Mouse (Mus musculus): ENCODE data around the gene Vwa8. TPM values are rescaled to one million over a fixed set of nuclear protein-coding genes. Genes with fewer than 3 reads are reported as not detected.
A peak's percentile ranks its signal among the peaks of the same experiment; 100 is the strongest.

Gene Vwa8
- polyA plus RNA-seq, 1 experiment from 2014 or later = 10.4 TPM

DNA sequence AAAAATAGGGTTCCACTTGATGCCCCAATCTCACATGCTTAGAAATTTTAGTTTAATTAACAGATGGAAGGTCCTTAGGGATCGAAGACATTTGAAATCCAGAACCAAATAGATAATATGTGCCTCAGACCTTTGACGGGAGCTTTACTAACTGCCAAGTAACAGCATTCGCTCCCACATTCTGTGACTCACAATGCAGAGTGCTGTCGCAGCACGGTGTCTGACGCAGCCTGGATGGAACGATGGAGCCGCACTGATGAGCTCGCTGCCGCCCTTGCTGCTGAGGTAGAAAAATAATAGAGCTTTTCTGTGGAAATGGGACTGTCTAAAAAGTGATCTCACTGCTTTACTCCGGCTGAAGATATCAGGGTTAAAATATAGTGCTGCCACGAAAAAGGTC, 248.3 kb downstream of the Vwa8 start:
- H3K4me3 ChIP-seq (replicated peaks) = no peak overlapping the region
- H3K27me3 ChIP-seq = no peaks in the 10 kb centered on the region
- H3K4me2 ChIP-seq (replicated peaks) = no peak overlapping the region
- no peaks in the 10 kb centered on the region for H3K4me1 ChIP-seq
- no peak overlapping the region for H3K27ac ChIP-seq (replicated peaks)
- H3K36me3 ChIP-seq = peaks cover 7% of the 10 kb centered on the region
- no peak for ATAC-seq (ENCODE audit: insufficient number of reproducible peaks, low FRiP score, low TSS enrichment, low read depth)
- H3K9me3 ChIP-seq (replicated peaks) = 0 out of 2 replicates have a peak, but pooled peaks cover 3% of the 10 kb centered on the region
- 92% methylated on average over 12 of the region's 12 CpGs for whole genome bisulfite sequencing
- H3K9ac ChIP-seq = no peak overlapping the region

DNA sequence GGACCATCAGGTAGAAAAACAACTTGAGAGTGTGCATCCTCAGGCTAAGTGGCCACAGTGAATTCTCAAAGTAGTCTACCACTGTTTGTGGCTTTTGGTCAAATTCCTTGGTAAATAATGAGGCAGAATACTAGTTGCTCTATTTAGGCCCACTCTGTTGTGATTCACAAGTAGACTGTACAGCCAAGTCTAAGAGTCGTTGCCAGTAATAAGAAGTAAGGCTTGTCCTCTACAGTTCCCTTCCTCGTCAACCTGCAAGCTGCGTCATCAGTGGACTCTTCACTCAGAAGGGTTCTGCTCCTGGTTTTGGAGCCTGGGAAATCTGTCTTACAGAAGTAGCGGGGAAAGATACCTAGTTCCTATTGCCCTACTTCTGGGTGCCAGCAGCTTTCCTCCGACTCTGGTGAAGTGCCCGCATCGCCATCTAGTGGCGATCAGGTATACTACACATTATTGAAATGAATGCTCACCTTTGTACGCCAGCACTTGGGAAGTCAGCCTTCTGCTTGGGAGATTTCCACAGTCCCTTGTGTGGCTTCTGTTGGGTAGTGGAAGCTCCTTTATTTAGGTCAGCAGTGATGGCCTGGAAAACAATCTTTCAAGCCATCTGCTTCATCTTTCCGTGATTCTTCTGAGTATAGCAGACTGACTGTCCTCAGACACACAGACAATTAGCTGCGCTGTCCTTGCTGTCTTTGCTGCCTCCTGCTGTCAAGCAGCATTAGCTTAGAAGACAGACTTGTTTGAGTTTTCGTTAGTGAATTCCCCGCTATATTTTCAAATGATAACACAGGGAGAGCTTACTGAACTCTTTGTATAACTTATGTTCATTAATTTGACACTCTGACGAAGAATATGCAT, 258.0 kb downstream of the Vwa8 start:
- ATAC-seq (ENCODE audit: insufficient number of reproducible peaks, low FRiP score, low TSS enrichment, low read depth) = peak; percentile 72
- Histone ChIP-seq H3K27me3 (no peaks in the 10 kb centered on the region), H3K9ac (no peak overlapping the region), H3K4me1 (no peaks in the 10 kb centered on the region), H3K4me3 (replicated peaks) (no peak overlapping the region), H3K27ac (replicated peaks) (no peak overlapping the region), H3K9me3 (replicated peaks) (no peaks in the 10 kb centered on the region), H3K4me2 (replicated peaks) (peak overlapping the region; percentile 19; the same call in 1 of the 2 replicates), H3K36me3 (no peaks in the 10 kb centered on the region)
- WGBS = 28% methylated on average over 14 of the region's 14 CpGs

DNA sequence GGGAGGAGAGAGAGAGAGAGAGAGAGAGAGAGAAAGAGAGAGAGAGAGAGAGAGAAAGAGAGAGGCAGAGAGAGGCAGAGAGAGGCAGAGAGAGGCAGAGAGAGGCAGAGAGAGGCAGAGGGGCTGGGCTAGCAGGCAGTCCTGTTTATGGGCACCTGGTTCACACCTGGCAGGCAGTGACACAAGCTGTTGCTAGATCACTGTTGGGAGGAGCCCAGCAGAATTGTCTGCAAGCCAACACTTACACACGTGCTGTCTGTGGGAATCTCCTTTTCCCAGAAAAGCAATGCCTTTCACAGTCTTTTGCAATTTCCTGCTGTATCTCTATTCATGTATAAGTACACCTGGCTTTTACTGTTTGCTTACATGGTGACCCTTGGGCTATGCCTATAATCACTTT, 260.5 kb downstream of the Vwa8 start:
- Histone ChIP-seq H3K36me3 (no peaks in the 10 kb centered on the region), H3K27ac (replicated peaks) (no peak overlapping the region), H3K4me2 (replicated peaks) (no peak overlapping the region), H3K4me3 (replicated peaks) (no peak overlapping the region), H3K27me3 (no peaks in the 10 kb centered on the region), H3K9me3 (replicated peaks) (no peaks in the 10 kb centered on the region), H3K9ac (no peak overlapping the region), H3K4me1 (no peaks in the 10 kb centered on the region)
- no peak for ATAC-seq (ENCODE audit: insufficient number of reproducible peaks, low FRiP score, low TSS enrichment, low read depth)
- 25% methylated on average over 1 of the region's 1 CpGs for WGBS

DNA sequence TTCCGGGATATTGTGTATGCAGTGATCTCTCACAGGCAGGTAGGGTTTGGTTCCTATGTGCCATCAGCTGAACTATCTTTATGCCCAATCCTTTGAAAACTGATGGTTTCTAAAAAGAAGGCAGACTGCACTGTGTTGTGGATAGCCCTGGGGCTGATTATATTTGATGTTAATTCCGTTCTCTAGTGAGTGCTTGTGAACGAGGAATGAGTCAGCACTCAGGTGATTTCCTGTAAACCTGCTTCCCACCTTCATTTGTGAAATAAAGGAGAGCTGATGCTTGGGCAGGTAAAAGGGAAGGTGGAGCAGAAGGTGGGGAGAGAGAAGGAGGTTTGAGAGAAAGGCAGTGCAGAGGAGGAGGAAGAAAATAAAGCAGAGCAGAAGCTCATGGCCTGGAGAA, 261.2 kb downstream of the Vwa8 start:
- Histone ChIP-seq H3K4me2 (replicated peaks) (no peak overlapping the region), H3K9me3 (replicated peaks) (no peaks in the 10 kb centered on the region), H3K4me1 (no peaks in the 10 kb centered on the region), H3K4me3 (replicated peaks) (no peak overlapping the region), H3K27ac (replicated peaks) (no peak overlapping the region), H3K9ac (no peak overlapping the region), H3K36me3 (no peaks in the 10 kb centered on the region), H3K27me3 (no peaks in the 10 kb centered on the region)
- WGBS = 53% methylated on average over 3 of the region's 3 CpGs
- no peak for ATAC-seq (ENCODE audit: insufficient number of reproducible peaks, low FRiP score, low TSS enrichment, low read depth)

DNA sequence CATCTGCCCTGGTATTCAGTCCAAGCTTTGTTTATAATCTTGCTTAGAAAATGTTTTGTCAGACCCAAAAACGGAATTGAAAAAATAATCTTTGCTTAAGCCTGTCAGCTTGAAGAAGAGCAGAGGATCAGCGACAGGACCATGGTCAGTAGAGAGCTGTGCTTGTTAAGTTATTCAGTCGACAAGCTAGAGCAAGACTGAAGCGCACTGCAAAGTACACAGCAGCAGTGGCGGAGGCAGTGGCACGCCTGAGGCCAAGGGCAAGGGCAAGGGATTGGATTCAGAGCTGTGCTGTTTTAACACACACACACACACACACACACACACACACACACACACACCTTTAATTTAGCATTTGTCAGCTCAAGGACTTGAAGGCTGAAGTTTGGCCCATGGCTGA, 263.2 kb downstream of the Vwa8 start:
- WGBS = 70% methylated on average over 6 of the region's 6 CpGs
- H3K27me3 ChIP-seq = no peaks in the 10 kb centered on the region
- no peak for ATAC-seq (ENCODE audit: insufficient number of reproducible peaks, low FRiP score, low TSS enrichment, low read depth)
- no peaks in the 10 kb centered on the region for H3K36me3 ChIP-seq
- no peaks in the 10 kb centered on the region for H3K9me3 ChIP-seq (replicated peaks)
- H3K4me2 ChIP-seq (replicated peaks) = no peak overlapping the region
- no peak overlapping the region for H3K27ac ChIP-seq (replicated peaks)
- H3K9ac ChIP-seq = no peak overlapping the region
- no peak overlapping the region for H3K4me3 ChIP-seq (replicated peaks)
- H3K4me1 ChIP-seq = no peaks in the 10 kb centered on the region

DNA sequence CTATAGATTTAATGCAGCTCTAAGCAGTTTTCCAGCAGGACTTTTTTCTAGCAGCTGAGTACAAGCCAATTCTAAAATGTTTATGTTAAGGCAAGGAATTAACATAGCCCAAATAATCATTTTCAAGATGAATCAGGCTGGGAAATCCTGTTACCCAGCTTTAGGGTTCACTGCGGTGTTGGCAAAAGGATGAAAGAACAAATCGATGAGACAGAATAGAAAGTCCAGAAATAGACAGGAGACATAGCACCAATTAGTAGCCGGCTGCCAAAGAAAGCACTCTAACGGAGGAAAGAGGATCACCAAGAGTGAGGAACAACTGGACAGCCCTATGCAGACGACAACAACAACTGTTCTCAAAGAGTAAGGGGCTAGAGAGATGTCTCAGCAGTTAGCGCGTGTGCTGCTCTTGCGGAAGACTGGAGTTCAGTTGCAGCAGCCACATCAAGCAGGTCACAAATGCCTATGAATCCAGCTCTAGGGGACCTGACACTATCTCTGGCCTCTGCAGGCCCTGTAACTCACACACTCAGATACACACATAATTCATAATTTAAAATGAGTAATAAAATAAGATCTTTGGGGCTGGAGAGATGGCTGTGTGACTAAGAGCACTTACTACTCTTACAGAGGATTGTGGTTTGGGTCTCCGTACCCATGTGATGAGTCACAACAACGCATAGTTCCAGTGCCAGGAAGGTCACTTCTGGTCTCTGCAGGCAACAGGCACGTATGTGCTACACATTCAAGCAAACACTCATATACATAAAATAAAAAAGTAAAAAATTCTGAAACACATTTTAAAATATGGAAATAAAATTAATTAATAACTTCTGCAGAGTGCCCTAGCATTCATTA, 265.9 kb downstream of the Vwa8 start:
- Histone ChIP-seq H3K36me3 (no peaks in the 10 kb centered on the region), H3K27me3 (no peaks in the 10 kb centered on the region), H3K4me2 (replicated peaks) (no peak overlapping the region), H3K4me1 (no peaks in the 10 kb centered on the region), H3K9me3 (replicated peaks) (no peaks in the 10 kb centered on the region), H3K9ac (no peak overlapping the region), H3K27ac (replicated peaks) (no peak overlapping the region), H3K4me3 (replicated peaks) (no peak overlapping the region)
- 76% methylated on average over 11 of the region's 11 CpGs for WGBS
- ATAC-seq (ENCODE audit: insufficient number of reproducible peaks, low FRiP score, low TSS enrichment, low read depth) = no peak

DNA sequence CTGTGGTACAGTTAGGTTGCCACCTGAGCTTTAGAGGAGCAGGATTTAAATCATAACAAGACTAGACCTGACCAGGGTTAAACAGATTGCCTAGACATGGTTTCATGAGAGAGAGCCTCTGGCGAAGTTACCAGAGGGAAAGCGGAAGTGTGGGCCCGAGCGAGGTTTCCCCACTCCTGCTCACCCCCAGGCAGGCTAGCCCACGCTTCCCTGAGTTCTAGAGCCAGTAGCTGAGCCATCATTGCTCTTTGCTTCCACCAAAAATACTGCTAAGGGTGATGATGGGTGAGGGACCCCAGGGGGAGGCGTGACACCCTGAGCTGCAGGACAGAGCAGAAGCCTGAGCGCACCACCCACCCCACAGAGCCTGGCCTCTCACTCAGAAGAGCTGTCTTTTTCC, 269.6 kb downstream of the Vwa8 start:
- no peak for ATAC-seq (ENCODE audit: insufficient number of reproducible peaks, low FRiP score, low TSS enrichment, low read depth)
- H3K4me1 ChIP-seq = no peaks in the 10 kb centered on the region
- H3K27ac ChIP-seq (replicated peaks) = no peak overlapping the region
- no peaks in the 10 kb centered on the region for H3K36me3 ChIP-seq
- 79% methylated on average over 7 of the region's 7 CpGs for WGBS
- H3K9ac ChIP-seq = no peak overlapping the region
- H3K27me3 ChIP-seq = no peaks in the 10 kb centered on the region
- no peak overlapping the region for H3K4me3 ChIP-seq (replicated peaks)
- no peak overlapping the region for H3K4me2 ChIP-seq (replicated peaks)
- no peaks in the 10 kb centered on the region for H3K9me3 ChIP-seq (replicated peaks)

DNA sequence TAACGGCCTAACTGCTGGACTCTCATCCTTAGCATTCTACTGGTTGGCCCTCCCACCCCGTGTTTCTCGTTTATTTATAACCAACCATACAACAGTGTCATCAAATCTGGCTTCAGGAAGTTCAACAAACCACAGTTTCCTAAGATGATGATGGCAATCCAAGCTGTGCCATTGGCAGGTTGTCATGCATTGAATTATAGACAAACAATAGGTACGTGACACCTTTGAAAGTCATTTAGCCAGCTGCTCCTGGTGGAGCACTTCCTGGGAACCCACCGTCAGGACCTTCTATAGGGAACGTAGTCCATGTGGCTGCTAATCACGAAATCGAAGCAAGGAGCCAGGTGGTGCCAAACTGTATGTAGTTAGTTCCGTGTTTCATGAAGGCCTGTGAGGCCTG, 270.5 kb downstream of the Vwa8 start:
- Histone ChIP-seq H3K27me3 (no peaks in the 10 kb centered on the region), H3K4me3 (replicated peaks) (no peak overlapping the region), H3K9me3 (replicated peaks) (no peaks in the 10 kb centered on the region), H3K36me3 (no peaks in the 10 kb centered on the region), H3K9ac (no peak overlapping the region), H3K4me1 (no peaks in the 10 kb centered on the region), H3K27ac (replicated peaks) (no peak overlapping the region), H3K4me2 (replicated peaks) (no peak overlapping the region)
- no peak for ATAC-seq (ENCODE audit: insufficient number of reproducible peaks, low FRiP score, low TSS enrichment, low read depth)
- 83% methylated on average over 9 of the region's 9 CpGs for WGBS

DNA sequence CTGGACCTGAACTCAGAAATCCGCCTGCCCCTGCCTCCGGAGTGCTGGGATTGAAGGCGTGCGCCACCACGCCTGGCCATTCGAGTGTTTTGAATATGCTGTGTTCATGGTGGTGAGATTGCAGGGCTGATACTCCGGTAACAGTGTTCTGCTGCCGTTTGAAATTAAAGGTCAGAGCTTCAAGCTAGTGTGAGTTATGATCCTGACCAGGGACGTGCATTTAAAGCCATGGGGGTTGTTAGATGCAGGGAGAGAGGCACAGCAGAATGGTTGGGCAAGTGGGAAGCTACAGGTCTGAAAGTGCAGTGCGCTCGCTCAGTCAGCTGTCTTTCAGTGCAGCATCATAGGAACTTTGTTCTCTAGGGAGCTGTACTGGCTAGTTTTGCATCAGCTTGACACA, 271.8 kb downstream of the Vwa8 start:
- H3K9ac ChIP-seq = no peak overlapping the region
- no peaks in the 10 kb centered on the region for H3K27me3 ChIP-seq
- H3K4me2 ChIP-seq (replicated peaks) = no peak overlapping the region
- no peaks in the 10 kb centered on the region for H3K36me3 ChIP-seq
- WGBS = 76% methylated on average over 11 of the region's 11 CpGs
- H3K9me3 ChIP-seq (replicated peaks) = no peaks in the 10 kb centered on the region
- H3K27ac ChIP-seq (replicated peaks) = no peak overlapping the region
- H3K4me3 ChIP-seq (replicated peaks) = no peak overlapping the region
- H3K4me1 ChIP-seq = no peaks in the 10 kb centered on the region
- no peak for ATAC-seq (ENCODE audit: insufficient number of reproducible peaks, low FRiP score, low TSS enrichment, low read depth)

DNA sequence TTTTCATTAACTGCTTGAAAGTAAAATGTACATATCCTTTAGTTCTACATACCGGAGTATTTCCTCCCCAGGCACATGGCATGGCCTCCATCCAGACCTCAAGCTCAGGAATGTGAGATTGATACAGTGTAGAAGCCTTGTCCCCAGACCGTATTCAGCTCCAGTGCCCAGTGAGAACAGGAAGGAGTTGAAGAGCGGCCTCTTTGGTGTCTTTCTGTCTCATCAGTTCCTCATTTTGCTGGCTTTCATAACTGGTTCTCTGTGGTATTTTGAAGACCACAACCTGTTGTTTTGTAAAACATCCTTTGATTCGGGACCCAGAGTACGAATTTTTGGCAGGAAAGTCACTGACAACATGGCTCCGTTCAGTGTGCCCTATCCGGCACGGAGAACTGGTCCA, 274.6 kb downstream of the Vwa8 start:
- Histone ChIP-seq H3K36me3 (no peaks in the 10 kb centered on the region), H3K27me3 (no peaks in the 10 kb centered on the region), H3K27ac (replicated peaks) (no peak overlapping the region), H3K9ac (no peak overlapping the region), H3K9me3 (replicated peaks) (no peaks in the 10 kb centered on the region), H3K4me1 (no peaks in the 10 kb centered on the region), H3K4me3 (replicated peaks) (no peak overlapping the region), H3K4me2 (replicated peaks) (no peak overlapping the region)
- ATAC-seq (ENCODE audit: insufficient number of reproducible peaks, low FRiP score, low TSS enrichment, low read depth) = no peak
- 67% methylated on average over 8 of the region's 8 CpGs for WGBS

DNA sequence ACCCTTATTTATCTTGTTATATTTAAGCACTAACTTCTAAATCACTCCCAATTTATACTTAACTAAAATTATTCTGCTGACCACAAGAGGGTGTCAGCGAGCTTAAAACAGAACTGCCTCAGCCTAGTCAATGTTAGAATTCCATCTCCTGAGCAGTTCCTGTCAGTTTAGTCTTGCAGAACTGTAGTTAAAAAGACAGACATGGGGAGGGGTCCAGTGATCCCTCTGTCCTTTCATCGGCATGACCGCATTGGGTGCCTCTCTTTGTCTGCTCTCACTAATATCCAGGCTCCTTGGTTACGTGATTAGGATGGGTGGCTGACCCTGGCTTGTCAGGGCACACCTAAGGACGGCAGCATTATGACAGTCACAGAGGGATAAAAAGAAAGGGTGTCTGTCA, 275.8 kb downstream of the Vwa8 start:
- Histone ChIP-seq H3K4me1 (no peaks in the 10 kb centered on the region), H3K4me3 (replicated peaks) (no peak overlapping the region), H3K27ac (replicated peaks) (no peak overlapping the region), H3K27me3 (no peaks in the 10 kb centered on the region), H3K9ac (no peak overlapping the region), H3K9me3 (replicated peaks) (no peaks in the 10 kb centered on the region), H3K4me2 (replicated peaks) (no peak overlapping the region), H3K36me3 (no peaks in the 10 kb centered on the region)
- no peak for ATAC-seq (ENCODE audit: insufficient number of reproducible peaks, low FRiP score, low TSS enrichment, low read depth)
- 43% methylated on average over 5 of the region's 5 CpGs for WGBS
